Mouse (Mus musculus) macrophage (primary cell): ENCODE measurements around the gene Pik3r2. TPM values are rescaled to one million over a fixed set of nuclear protein-coding genes. Genes with fewer than 3 reads are reported as not detected.

Source experiments
- polyA plus RNA-seq: library from polyadenylated mRNA; stranded (reverse); fragments of 250-400 nt; gene quantifications from 3 replicates; pipeline ENCODE4 v1.2.4, GENCODE M21; 2018; ENCODE audit warnings: inconsistent platforms

Pik3r2 gene
- polyA plus RNA-seq, 1 experiment from 2014 or later, result 23.3 TPM

Other genes with a start within 250 kb of the Pik3r2 start
- 103 to 188 TPM (median 181 TPM) in 3 replicates for gene Fkbp8, start 249.0 kb downstream of the Pik3r2 start, polyA plus RNA-seq
- 50.0 to 80.3 TPM (median 65.4 TPM) in 3 replicates for gene Kxd1, start 248.8 kb downstream of the Pik3r2 start, polyA plus RNA-seq
- 18.8 to 33.9 TPM (median 21.7 TPM) in 3 replicates for gene Ell, start 237.3 kb downstream of the Pik3r2 start, polyA plus RNA-seq
- gene Isyna1, start 182.3 kb downstream of the Pik3r2 start, polyA plus RNA-seq, result 26.5 to 53.2 TPM (median 51.1 TPM) in 3 replicates
- 71.4 to 137 TPM (median 122 TPM) in 3 replicates for gene Ssbp4, start 167.8 kb downstream of the Pik3r2 start, polyA plus RNA-seq
- gene Lrrc25, start 160.6 kb downstream of the Pik3r2 start, polyA plus RNA-seq, result 104 to 230 TPM (median 156 TPM) in 3 replicates
- 24.3 to 124 TPM (median 74.3 TPM) in 3 replicates for gene Gdf15, start 144.3 kb downstream of the Pik3r2 start, polyA plus RNA-seq
- gene Pgpep1, start 116.3 kb downstream of the Pik3r2 start, polyA plus RNA-seq, result 19.1 to 57.8 TPM (median 24.3 TPM) in 3 replicates
- gene Lsm4, start 103.5 kb downstream of the Pik3r2 start, polyA plus RNA-seq, result 47.7 to 66.4 TPM (median 48.9 TPM) in 3 replicates
- gene Jund, start 77.8 kb downstream of the Pik3r2 start, polyA plus RNA-seq, result 29.7 to 79.6 TPM (median 40.0 TPM) in 3 replicates
- gene Iqcn, start 73.3 kb downstream of the Pik3r2 start, polyA plus RNA-seq, result not detected in 3 replicates
- gene Gm3336, start 58.2 kb downstream of the Pik3r2 start, polyA plus RNA-seq, result not detected in 3 replicates
- gene Pde4c, start 53.0 kb downstream of the Pik3r2 start, polyA plus RNA-seq, result not detected in 3 replicates
- gene Rab3a, start 22.0 kb downstream of the Pik3r2 start, polyA plus RNA-seq, result 3.2 to 5.2 TPM (median 3.7 TPM) in 3 replicates
- 26.0 to 40.2 TPM (median 29.3 TPM) in 3 replicates for gene Mpv17l2, start 15.8 kb downstream of the Pik3r2 start, polyA plus RNA-seq
- gene Mast3, start 28.3 kb upstream of the Pik3r2 start, polyA plus RNA-seq, result 40.6 to 60.5 TPM (median 46.5 TPM) in 3 replicates
- 1.4 to 7.6 TPM (median 1.6 TPM) in 3 replicates for gene Il12rb1, start 31.7 kb upstream of the Pik3r2 start, polyA plus RNA-seq
- 8.1 to 21.9 TPM (median 12.1 TPM) in 3 replicates for gene Arrdc2, start 63.0 kb upstream of the Pik3r2 start, polyA plus RNA-seq
- gene Kcnn1, start 86.5 kb upstream of the Pik3r2 start, polyA plus RNA-seq, result 1.2 to 1.7 TPM (median 1.6 TPM) in 3 replicates
- 47.6 to 62.3 TPM (median 58.2 TPM) in 3 replicates for gene Ccdc124, start 97.2 kb upstream of the Pik3r2 start, polyA plus RNA-seq
- gene Slc5a5, start 116.0 kb upstream of the Pik3r2 start, polyA plus RNA-seq, result not detected in 3 replicates
- gene Rpl18a, start 120.7 kb upstream of the Pik3r2 start, polyA plus RNA-seq, result 1,516 to 2,224 TPM (median 1,908 TPM) in 3 replicates
- 20.1 to 42.7 TPM (median 38.1 TPM) in 3 replicates for gene Map1s, start 129.2 kb upstream of the Pik3r2 start, polyA plus RNA-seq